Mouse (Mus musculus) forebrain, embryonic 10.5 days (tissue): ENCODE measurements around the gene Wdr34. TPM values are rescaled to one million over a fixed set of nuclear protein-coding genes. Genes with fewer than 3 reads are reported as not detected.

ENCODE experiments used
- DNase-seq: peaks from one replicate; pipeline ENCODE4 v3.0.0-alpha.2; 2017; ENCODE audit warnings: low spot score; ENCODE audit errors: extremely low spot score
- H3K27ac ChIP-seq: fragments of 300-500 bp; sonication (generic); 2 replicates; pipeline ENCODE4 v1.5.1; 2016; ENCODE audit warnings: mild to moderate bottlenecking
- H3K27me3 ChIP-seq: fragments of 300-500 bp; sonication (generic); 2 replicates; pipeline ENCODE4 v1.6.1; 2016; ENCODE audit warnings: mild to moderate bottlenecking; ENCODE audit not compliant: poor library complexity, severe bottlenecking
- H3K36me3 ChIP-seq: fragments of 300-500 bp; sonication (generic); replicated peaks from 2 replicates; pipeline ENCODE4 v1.6.1; 2016; ENCODE audit warnings: mild to moderate bottlenecking, moderate library complexity
- H3K4me1 ChIP-seq: fragments of 300-500 bp; sonication (generic); 2 replicates; pipeline ENCODE4 v1.6.1; 2016
- H3K4me3 ChIP-seq: fragments of 300-500 bp; sonication (generic); 2 replicates; pipeline ENCODE4 v1.5.1; 2016; ENCODE audit warnings: mild to moderate bottlenecking, moderate library complexity
- H3K9me3 ChIP-seq: fragments of 300-500 bp; sonication (generic); 2 replicates; pipeline ENCODE4 v1.6.1; 2016; ENCODE audit warnings: mild to moderate bottlenecking, moderate library complexity
- WGBS: fragments of 180-500 bp; shearing (Covaris S2); methylation state at CpG from one replicate; pipeline ENCODE4 v1.1.7; 2016; 5-methylcytosine and 5-hydroxymethylcytosine counted together
- polyA plus RNA-seq: library from polyadenylated mRNA; unstranded; fragments of >200 nt; fragmentation: Nextera tagmentation; extraction: Ambion mirVana; gene quantifications from 2 replicates; pipeline ENCODE4 v1.2.1, GENCODE M21; 2016

Wdr34 gene
- polyA plus RNA-seq, 1 experiment from 2014 or later, result 33.4 TPM

GRCm38 (mm10) chr2:30077502-30078348, 29.0 kb upstream of the Wdr34 start, which contains the start of gene Pkn3:
Pkn3 (plus strand) TSS chr2:30077684.
- Histone ChIP-seq H3K27me3 (no peaks in the 10 kb centered on the region), H3K9me3 (no peaks in the 10 kb centered on the region), H3K4me3 (peak within 1 kb of the TSS; percentile 63), H3K27ac (peak within 1 kb of the TSS; percentile 89), H3K4me1 (peaks cover 38% of the 10 kb centered on the region), H3K36me3 (peaks cover 35% of the 10 kb centered on the region)
- under 1% methylated on average over 53 of the region's 53 CpGs for WGBS
- DNase-seq, result peak; percentile 89

GRCm38 (mm10) chr2:30076959-30077358, 28.3 kb upstream of the Wdr34 start:
- peak overlapping the region; percentile 63 for H3K4me3 ChIP-seq
- H3K4me1 ChIP-seq, result peaks cover 38% of the 10 kb centered on the region
- peaks cover 38% of the 10 kb centered on the region for H3K36me3 ChIP-seq
- H3K9me3 ChIP-seq, result no peaks in the 10 kb centered on the region
- H3K27ac ChIP-seq, result peak overlapping the region; percentile 89; the same call in 1 of the 2 replicates
- H3K27me3 ChIP-seq, result no peaks in the 10 kb centered on the region
- WGBS, result 76% methylated on average over 6 of the region's 6 CpGs
- no peak for DNase-seq

GRCm38 (mm10) chr2:30076439-30076838, 27.8 kb upstream of the Wdr34 start:
- Histone ChIP-seq H3K4me3 (no peak overlapping the region), H3K36me3 (peaks cover 42% of the 10 kb centered on the region), H3K27ac (no peak overlapping the region), H3K4me1 (peaks cover 38% of the 10 kb centered on the region), H3K9me3 (no peaks in the 10 kb centered on the region), H3K27me3 (no peaks in the 10 kb centered on the region)
- WGBS, result 95% methylated on average over 9 of the region's 9 CpGs
- DNase-seq, result no peak

- H3K4me1 ChIP-seq, result peaks cover 36% of the 10 kb centered on the region
- H3K9me3 ChIP-seq, result no peaks in the 10 kb centered on the region
- no peaks in the 10 kb centered on the region for H3K27me3 ChIP-seq
- 91% methylated on average over 3 of the region's 3 CpGs for WGBS
- H3K36me3 ChIP-seq, result peaks cover 40% of the 10 kb centered on the region
- no peak for DNase-seq
- H3K4me3 ChIP-seq, result no peak overlapping the region
- H3K27ac ChIP-seq, result no peak overlapping the region
Measured at GRCm38 (mm10) chr2:30075625-30076024, 26.9 kb upstream of the Wdr34 start.

GRCm38 (mm10) chr2:30073285-30073684, 24.6 kb upstream of the Wdr34 start:
- no peak overlapping the region for H3K27ac ChIP-seq
- no peaks in the 10 kb centered on the region for H3K27me3 ChIP-seq
- H3K9me3 ChIP-seq, result no peaks in the 10 kb centered on the region
- H3K36me3 ChIP-seq, result peaks cover 58% of the 10 kb centered on the region
- no peak for DNase-seq
- WGBS, result 75% methylated on average over 3 of the region's 3 CpGs
- H3K4me3 ChIP-seq, result no peak overlapping the region
- H3K4me1 ChIP-seq, result peaks cover 18% of the 10 kb centered on the region

GRCm38 (mm10) chr2:30072875-30073274, 24.2 kb upstream of the Wdr34 start:
- H3K4me3 ChIP-seq, result no peak overlapping the region
- H3K36me3 ChIP-seq, result peaks cover 63% of the 10 kb centered on the region
- no peak overlapping the region for H3K27ac ChIP-seq
- peaks cover 18% of the 10 kb centered on the region for H3K4me1 ChIP-seq
- WGBS, result 75% methylated on average over 7 of the region's 7 CpGs
- no peak for DNase-seq
- no peaks in the 10 kb centered on the region for H3K27me3 ChIP-seq
- H3K9me3 ChIP-seq, result no peaks in the 10 kb centered on the region

GRCm38 (mm10) chr2:30067962-30068361, 19.3 kb upstream of the Wdr34 start:
- Histone ChIP-seq H3K9me3 (no peaks in the 10 kb centered on the region), H3K36me3 (peaks cover 50% of the 10 kb centered on the region), H3K27me3 (no peaks in the 10 kb centered on the region), H3K27ac (peak overlapping the region; percentile 100), H3K4me1 (peaks cover 42% of the 10 kb centered on the region), H3K4me3 (peak overlapping the region; percentile 100)
- DNase-seq, result no peak
- WGBS, result 50% methylated on average over 7 of the region's 7 CpGs

- DNase-seq, result peak; percentile 60
- under 1% methylated on average over 67 of the region's 69 CpGs for WGBS
- H3K27me3 ChIP-seq, result no peaks in the 10 kb centered on the region
- H3K36me3 ChIP-seq, result peaks cover 43% of the 10 kb centered on the region
- peaks cover 49% of the 10 kb centered on the region for H3K4me1 ChIP-seq
- H3K27ac ChIP-seq, result peak overlapping the region; percentile 100
- H3K4me3 ChIP-seq, result peak overlapping the region; percentile 100
- no peaks in the 10 kb centered on the region for H3K9me3 ChIP-seq
Measured at GRCm38 (mm10) chr2:30067031-30067888, 18.6 kb upstream of the Wdr34 start.

- peak; percentile 96 for DNase-seq
- Histone ChIP-seq H3K4me3 (peak overlapping the region; percentile 100), H3K27ac (peak overlapping the region; percentile 100), H3K9me3 (no peaks in the 10 kb centered on the region), H3K36me3 (peaks cover 36% of the 10 kb centered on the region), H3K27me3 (no peaks in the 10 kb centered on the region), H3K4me1 (peaks cover 55% of the 10 kb centered on the region)
- WGBS, result under 1% methylated on average over 72 of the region's 101 CpGs
Measured at GRCm38 (mm10) chr2:30066046-30066901, 17.6 kb upstream of the Wdr34 start.

GRCm38 (mm10) chr2:30064298-30064697, 15.6 kb upstream of the Wdr34 start:
- Histone ChIP-seq H3K27ac (0 out of 2 replicates have a peak overlapping the region, but pooled peaks have one; percentile 97), H3K27me3 (no peaks in the 10 kb centered on the region), H3K9me3 (no peaks in the 10 kb centered on the region), H3K36me3 (peaks cover 21% of the 10 kb centered on the region), H3K4me1 (peaks cover 59% of the 10 kb centered on the region), H3K4me3 (peak overlapping the region; percentile 75)
- WGBS, result 63% methylated on average over 3 of the region's 3 CpGs
- no peak for DNase-seq

- Histone ChIP-seq H3K9me3 (no peaks in the 10 kb centered on the region), H3K27me3 (no peaks in the 10 kb centered on the region), H3K36me3 (peaks cover 16% of the 10 kb centered on the region), H3K4me1 (peaks cover 60% of the 10 kb centered on the region), H3K4me3 (peak overlapping the region; percentile 75), H3K27ac (peak overlapping the region; percentile 97)
- no peak for DNase-seq
- WGBS, result 35% methylated on average over 2 of the region's 3 CpGs
Measured at GRCm38 (mm10) chr2:30063791-30064190, 15.1 kb upstream of the Wdr34 start.

GRCm38 (mm10) chr2:30063235-30063634, 14.6 kb upstream of the Wdr34 start:
- peak overlapping the region; percentile 75 for H3K4me3 ChIP-seq
- H3K9me3 ChIP-seq, result no peaks in the 10 kb centered on the region
- peaks cover 60% of the 10 kb centered on the region for H3K4me1 ChIP-seq
- peak overlapping the region; percentile 97 for H3K27ac ChIP-seq
- DNase-seq, result no peak
- peaks cover 10% of the 10 kb centered on the region for H3K36me3 ChIP-seq
- H3K27me3 ChIP-seq, result no peaks in the 10 kb centered on the region
- WGBS, result 9% methylated on average over 8 of the region's 8 CpGs
